Mouse (Mus musculus): Measurements from ENCODE around the gene Entpd2. TPM values are rescaled to one million over a fixed set of nuclear protein-coding genes. Genes with fewer than 3 reads are reported as not detected.

Gene Entpd2
- total RNA-seq, 1 experiment: 0.76 TPM

DNA sequence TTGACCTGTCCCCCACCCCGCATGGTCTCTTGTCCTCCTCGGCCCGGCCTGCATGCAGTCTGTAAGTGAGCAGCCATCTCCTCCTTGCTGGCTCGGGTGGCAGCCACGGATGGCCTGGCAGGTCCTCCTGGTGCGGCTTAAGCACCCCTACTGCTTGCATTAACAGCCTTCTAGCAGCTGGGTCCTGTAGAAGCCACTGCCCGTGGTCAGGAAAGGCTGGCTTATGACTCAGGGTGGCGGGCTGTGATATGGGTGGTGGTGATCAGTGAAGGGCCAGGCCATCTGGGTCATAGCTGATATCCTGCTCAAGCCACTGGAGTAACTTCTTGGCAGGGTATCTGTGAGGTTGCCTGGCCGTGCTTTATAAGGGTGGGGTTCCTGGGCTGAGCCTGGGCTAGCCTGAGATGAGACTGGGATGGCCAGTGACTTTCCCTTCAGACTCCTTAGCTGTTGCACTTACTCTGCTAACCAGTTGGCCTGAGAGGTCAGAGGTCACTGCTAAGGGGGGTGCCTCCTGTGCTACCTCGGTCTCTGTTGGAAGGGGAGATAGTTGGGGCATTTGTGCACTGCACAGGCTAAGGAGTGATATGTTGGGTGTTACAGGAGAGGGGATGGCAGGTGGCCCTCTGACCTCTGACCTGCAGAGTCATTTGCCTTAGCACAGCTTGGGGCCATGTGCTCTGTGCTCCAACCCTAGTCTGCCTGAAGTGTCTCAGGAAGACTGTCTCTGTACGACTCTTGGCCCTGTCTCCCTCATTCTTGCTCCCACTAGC, 36.8 kb downstream of the Entpd2 start:
- H3K27ac ChIP-seq (ENCODE audit: insufficient read depth, low read depth, low read length, poor library complexity, severe bottlenecking): no peak overlapping the region
- H3K36me3 ChIP-seq (ENCODE audit: control insufficient read depth, insufficient read depth, low read length, poor library complexity, severe bottlenecking): peaks cover 21% of the 10 kb centered on the region; the same call in 1 of the 2 replicates
- in situ Hi-C loops (cut with MboI; ENCODE audit: low sequenced_read_pairs in 2 of 2, unreplicated experiment in 2 of 2): no loop called here
- no peak overlapping the region for H3K4me3 ChIP-seq (ENCODE audit: insufficient read depth in 1 of 2, low read depth in 1 of 2, low read length in 2 of 2, poor library complexity in 1 of 2, severe bottlenecking in 1 of 2)
- no peak for TF ChIP-seq MAFK (IDR thresholded peaks at IDR 0.05; ENCODE audit: insufficient read depth, low read depth, low read length)
- no peak overlapping the region for H3K9ac ChIP-seq (ENCODE audit: insufficient read depth, low read depth, low read length, poor library complexity, severe bottlenecking)
- DNase-seq (ENCODE audit: low read depth, low spot score): no peak
- peaks cover 0 to 4% of the 10 kb centered on the region in 2 experiments; a peak in 1 of 4 replicates for H3K4me1 ChIP-seq (ENCODE audit: control insufficient read depth in 2 of 2, insufficient read depth in 2 of 2, low read length in 2 of 2, poor library complexity in 1 of 2)
- H3K9me3 ChIP-seq (ENCODE audit: control insufficient read depth, insufficient read depth, low read depth, low read length): no peaks in the 10 kb centered on the region

DNA sequence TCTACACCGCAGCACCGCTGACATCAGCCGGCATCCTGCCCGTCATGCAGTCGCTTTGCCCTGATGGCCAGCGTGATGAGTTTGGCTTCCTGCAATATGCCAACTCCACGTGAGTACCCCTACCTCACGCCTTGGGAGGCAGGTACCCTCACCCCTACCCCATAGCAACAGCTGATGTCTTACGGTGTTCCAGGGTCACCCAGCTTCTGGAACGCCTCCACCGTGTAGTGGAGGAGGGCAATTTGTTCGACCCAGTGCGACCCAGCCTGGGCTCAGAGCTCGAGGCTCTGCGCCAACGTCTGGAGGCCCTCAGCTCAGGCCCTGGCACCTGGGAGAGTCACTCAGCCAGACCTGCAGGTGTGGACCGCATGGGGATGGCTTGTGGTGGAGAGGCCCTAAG, 37.4 kb downstream of the Entpd2 start:
- H3K4me3 ChIP-seq (ENCODE audit: insufficient read depth in 1 of 2, low read depth in 1 of 2, low read length in 2 of 2, poor library complexity in 1 of 2, severe bottlenecking in 1 of 2): no peak overlapping the region
- no peak for DNase-seq (ENCODE audit: low read depth, low spot score)
- in situ Hi-C loops (cut with MboI; ENCODE audit: low sequenced_read_pairs in 2 of 2, unreplicated experiment in 2 of 2): no loop called here
- H3K27ac ChIP-seq (ENCODE audit: insufficient read depth, low read depth, low read length, poor library complexity, severe bottlenecking): no peak overlapping the region
- H3K4me1 ChIP-seq (ENCODE audit: control insufficient read depth in 2 of 2, insufficient read depth in 2 of 2, low read length in 2 of 2, poor library complexity in 1 of 2): peaks cover 0 to 7% of the 10 kb centered on the region in 2 experiments; a peak in 1 of 4 replicates
- no peaks in the 10 kb centered on the region for H3K9me3 ChIP-seq (ENCODE audit: control insufficient read depth, insufficient read depth, low read depth, low read length)
- TF ChIP-seq CHD2 (IDR thresholded peaks at IDR 0.05; ENCODE audit: low read depth, low read length) (no peak), ZNF384 (IDR thresholded peaks at IDR 0.05; ENCODE audit: low read depth, low read length) (no peak), HCFC1 (IDR thresholded peaks at IDR 0.05; ENCODE audit: borderline replicate concordance, insufficient read depth, low read length) (no peak), MAFK (IDR thresholded peaks at IDR 0.05; ENCODE audit: insufficient read depth, low read depth, low read length) (no peak), ZC3H11A (IDR thresholded peaks at IDR 0.05; ENCODE audit: borderline replicate concordance, low read depth, low read length) (no peak)
- H3K36me3 ChIP-seq (ENCODE audit: control insufficient read depth, insufficient read depth, low read length, poor library complexity, severe bottlenecking): peaks cover 23% of the 10 kb centered on the region; the same call in 1 of the 2 replicates
- H3K9ac ChIP-seq (ENCODE audit: insufficient read depth, low read depth, low read length, poor library complexity, severe bottlenecking): no peak overlapping the region

DNA sequence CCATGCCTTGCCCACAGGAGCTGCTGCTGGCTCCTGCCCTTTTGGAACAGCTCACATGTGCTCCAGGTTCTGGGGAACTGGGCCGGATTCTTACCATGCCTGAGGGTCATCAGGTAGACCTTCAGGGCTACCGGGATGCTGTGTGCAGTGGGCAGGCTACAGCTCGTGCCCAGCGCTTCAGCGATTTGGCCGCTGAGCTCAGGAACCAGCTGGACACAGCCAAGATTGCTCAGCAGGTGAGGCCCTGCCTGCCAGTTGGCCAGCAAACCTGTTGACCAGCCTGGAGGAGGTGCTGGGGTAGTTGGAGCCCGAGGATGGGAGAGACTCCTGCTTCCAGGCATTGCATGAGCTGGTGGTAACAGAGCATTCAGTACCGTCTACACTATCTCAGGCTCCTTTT, 38.6 kb downstream of the Entpd2 start:
- H3K4me3 ChIP-seq (ENCODE audit: insufficient read depth in 1 of 2, low read depth in 1 of 2, low read length in 2 of 2, poor library complexity in 1 of 2, severe bottlenecking in 1 of 2): no peak overlapping the region
- no peak overlapping the region for H3K9ac ChIP-seq (ENCODE audit: insufficient read depth, low read depth, low read length, poor library complexity, severe bottlenecking)
- in situ Hi-C loops (cut with MboI; ENCODE audit: low sequenced_read_pairs in 2 of 2, unreplicated experiment in 2 of 2): no loop called here
- H3K27ac ChIP-seq (ENCODE audit: insufficient read depth, low read depth, low read length, poor library complexity, severe bottlenecking): no peak overlapping the region
- no peaks in the 10 kb centered on the region for H3K9me3 ChIP-seq (ENCODE audit: control insufficient read depth, insufficient read depth, low read depth, low read length)
- no peak for DNase-seq (ENCODE audit: low read depth, low spot score)
- H3K4me1 ChIP-seq (ENCODE audit: control insufficient read depth in 2 of 2, insufficient read depth in 2 of 2, low read length in 2 of 2, poor library complexity in 1 of 2): peaks cover 0 to 5% of the 10 kb centered on the region in 2 experiments; a peak in 1 of 4 replicates
- peaks cover 27% of the 10 kb centered on the region; the same call in 1 of the 2 replicates for H3K36me3 ChIP-seq (ENCODE audit: control insufficient read depth, insufficient read depth, low read length, poor library complexity, severe bottlenecking)
- TF ChIP-seq ZNF384 (IDR thresholded peaks at IDR 0.05; ENCODE audit: low read depth, low read length) (no peak), ZC3H11A (IDR thresholded peaks at IDR 0.05; ENCODE audit: borderline replicate concordance, low read depth, low read length) (no peak), HCFC1 (IDR thresholded peaks at IDR 0.05; ENCODE audit: borderline replicate concordance, insufficient read depth, low read length) (no peak), CHD2 (IDR thresholded peaks at IDR 0.05; ENCODE audit: low read depth, low read length) (no peak), MAFK (IDR thresholded peaks at IDR 0.05; ENCODE audit: insufficient read depth, low read depth, low read length) (no peak)

DNA sequence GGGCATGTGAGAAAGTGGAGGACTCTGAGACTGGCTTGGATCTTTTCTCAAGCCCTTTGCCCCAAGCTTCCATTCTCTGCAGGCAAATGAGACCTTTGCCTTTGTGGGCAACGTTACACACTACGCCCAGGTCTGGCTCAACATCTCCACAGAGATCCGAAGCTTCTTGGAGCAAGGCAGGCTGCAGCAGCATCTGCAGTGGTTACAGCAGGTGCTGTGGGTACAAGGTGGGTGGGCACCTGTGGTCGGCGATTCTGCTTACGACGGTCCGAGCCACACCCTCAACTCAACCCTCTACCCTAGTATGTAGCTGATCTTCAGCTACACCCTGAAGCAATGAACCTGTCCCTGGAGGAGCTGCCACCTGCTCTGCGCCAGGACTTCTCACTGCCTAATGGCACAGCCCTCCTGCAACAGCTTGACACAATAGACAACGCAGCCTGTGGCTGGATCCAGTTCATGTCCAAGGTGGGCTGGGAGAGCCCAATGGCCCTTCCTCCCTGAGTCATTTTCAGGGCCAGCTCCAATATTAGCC, 40.7 kb downstream of the Entpd2 start:
- H3K4me1 ChIP-seq (ENCODE audit: control insufficient read depth in 2 of 2, insufficient read depth in 2 of 2, low read length in 2 of 2, poor library complexity in 1 of 2): peaks cover 0 to 3% of the 10 kb centered on the region in 2 experiments; a peak in 1 of 4 replicates
- in situ Hi-C loops (cut with MboI; ENCODE audit: low sequenced_read_pairs in 2 of 2, unreplicated experiment in 2 of 2): no loop called here
- H3K9me3 ChIP-seq (ENCODE audit: control insufficient read depth, insufficient read depth, low read depth, low read length): no peaks in the 10 kb centered on the region
- no peak overlapping the region for H3K4me3 ChIP-seq (ENCODE audit: insufficient read depth in 1 of 2, low read depth in 1 of 2, low read length in 2 of 2, poor library complexity in 1 of 2, severe bottlenecking in 1 of 2)
- no peak overlapping the region for H3K9ac ChIP-seq (ENCODE audit: insufficient read depth, low read depth, low read length, poor library complexity, severe bottlenecking)
- H3K36me3 ChIP-seq (ENCODE audit: control insufficient read depth, insufficient read depth, low read length, poor library complexity, severe bottlenecking): peaks cover 27% of the 10 kb centered on the region; the same call in 1 of the 2 replicates
- DNase-seq (ENCODE audit: low read depth, low spot score): no peak
- no peak overlapping the region for H3K27ac ChIP-seq (ENCODE audit: insufficient read depth, low read depth, low read length, poor library complexity, severe bottlenecking)
- no peak for TF ChIP-seq CHD2 (IDR thresholded peaks at IDR 0.05; ENCODE audit: low read depth, low read length)
- TF ChIP-seq MAFK (IDR thresholded peaks at IDR 0.05; ENCODE audit: insufficient read depth, low read depth, low read length): no peak
- TF ChIP-seq ZNF384 (IDR thresholded peaks at IDR 0.05; ENCODE audit: low read depth, low read length): no peak
- TF ChIP-seq ZC3H11A (IDR thresholded peaks at IDR 0.05; ENCODE audit: borderline replicate concordance, low read depth, low read length): no peak
- no peak for TF ChIP-seq HCFC1 (IDR thresholded peaks at IDR 0.05; ENCODE audit: borderline replicate concordance, insufficient read depth, low read length)

All from ES-E14 (cell line).